Mouse (Mus musculus) gonadal fat pad, adult 2 months (tissue): ENCODE measurements around the gene Grin2c. TPM values are rescaled to one million over a fixed set of nuclear protein-coding genes. Genes with fewer than 3 reads are reported as not detected.

Source experiments
- DNase-seq: peaks from one replicate; pipeline ENCODE4 v3.0.0-alpha.2; 2012; ENCODE audit warnings: low read depth
- polyA plus RNA-seq: library from polyadenylated mRNA; depleted of rRNA; stranded (reverse); fragments of >200 nt; gene quantifications from 2 replicates; pipeline ENCODE4 v1.2.3, GENCODE M21; 2012

Gene Grin2c
- polyA plus RNA-seq, 1 experiment = not detected

DNA sequence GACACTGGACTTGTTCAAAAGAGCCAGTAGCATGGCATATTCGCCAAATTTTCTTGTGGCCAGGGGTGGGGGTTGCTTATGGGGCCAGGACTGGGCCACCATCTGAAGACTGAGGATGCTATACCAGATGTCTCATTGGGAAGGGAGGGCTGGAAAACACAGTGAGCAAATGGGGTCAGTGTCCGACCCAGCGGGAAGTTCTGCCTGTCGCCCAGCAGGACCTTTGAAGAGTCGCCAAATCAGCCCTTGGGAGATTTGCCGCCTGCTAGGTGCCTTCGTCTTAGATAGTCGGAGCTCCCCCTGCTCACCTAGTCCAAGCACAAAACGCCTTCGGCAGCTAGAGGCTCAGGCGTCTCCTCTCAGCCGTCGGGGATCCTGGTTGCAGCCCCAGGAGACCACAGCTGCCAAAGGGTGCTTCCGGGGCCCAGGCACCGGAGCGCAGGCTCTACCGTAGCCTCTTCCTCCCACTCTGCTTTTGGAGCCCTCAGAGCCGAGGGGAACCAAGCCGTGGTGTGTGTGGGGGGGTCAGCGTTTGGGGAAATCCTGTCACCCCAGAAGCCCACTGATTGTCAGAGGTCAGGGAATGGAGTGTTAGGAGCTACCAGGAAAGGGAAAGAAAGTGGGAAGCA, 1.2 kb downstream of the Grin2c start:
- DNase-seq = no peak

DNA sequence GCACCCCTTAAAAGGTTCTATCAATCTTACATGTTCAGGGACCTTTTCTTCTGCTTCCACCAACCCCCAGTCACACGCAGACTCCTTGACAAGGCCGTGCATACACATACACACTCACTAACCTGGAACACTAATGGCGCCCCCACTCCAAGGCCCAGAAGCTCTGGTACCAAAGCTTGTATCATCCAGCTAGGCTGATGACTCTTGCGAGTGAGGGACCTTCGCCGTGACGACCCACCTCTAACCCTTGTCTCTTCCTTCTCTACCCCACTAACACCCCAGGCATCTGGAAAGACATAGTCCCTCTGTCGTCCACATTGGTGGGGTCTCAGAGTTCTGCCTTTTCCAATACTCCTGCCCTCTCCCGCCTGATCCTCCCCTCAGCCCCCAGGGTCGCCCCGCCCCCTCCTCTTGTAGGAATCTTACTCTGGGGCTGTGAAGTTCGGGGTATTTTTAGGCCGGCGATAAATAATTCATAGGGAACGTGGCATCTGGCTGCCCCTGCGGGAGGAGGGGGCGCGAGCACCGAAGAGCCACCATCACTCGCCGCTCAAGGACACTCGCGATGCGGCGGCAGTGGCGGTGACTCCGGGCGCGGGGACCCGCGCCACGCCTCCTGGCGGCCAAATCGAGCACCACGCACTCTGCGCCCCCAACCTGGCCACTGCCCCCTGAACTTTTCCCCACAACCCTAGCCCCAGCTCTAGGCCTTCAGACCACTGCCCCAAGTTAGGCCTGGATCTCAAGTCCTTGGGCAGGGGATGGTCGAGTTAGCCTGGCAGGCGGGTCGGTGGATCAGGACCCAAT, 2.0 kb downstream of the Grin2c start:
- DNase-seq = no peak

DNA sequence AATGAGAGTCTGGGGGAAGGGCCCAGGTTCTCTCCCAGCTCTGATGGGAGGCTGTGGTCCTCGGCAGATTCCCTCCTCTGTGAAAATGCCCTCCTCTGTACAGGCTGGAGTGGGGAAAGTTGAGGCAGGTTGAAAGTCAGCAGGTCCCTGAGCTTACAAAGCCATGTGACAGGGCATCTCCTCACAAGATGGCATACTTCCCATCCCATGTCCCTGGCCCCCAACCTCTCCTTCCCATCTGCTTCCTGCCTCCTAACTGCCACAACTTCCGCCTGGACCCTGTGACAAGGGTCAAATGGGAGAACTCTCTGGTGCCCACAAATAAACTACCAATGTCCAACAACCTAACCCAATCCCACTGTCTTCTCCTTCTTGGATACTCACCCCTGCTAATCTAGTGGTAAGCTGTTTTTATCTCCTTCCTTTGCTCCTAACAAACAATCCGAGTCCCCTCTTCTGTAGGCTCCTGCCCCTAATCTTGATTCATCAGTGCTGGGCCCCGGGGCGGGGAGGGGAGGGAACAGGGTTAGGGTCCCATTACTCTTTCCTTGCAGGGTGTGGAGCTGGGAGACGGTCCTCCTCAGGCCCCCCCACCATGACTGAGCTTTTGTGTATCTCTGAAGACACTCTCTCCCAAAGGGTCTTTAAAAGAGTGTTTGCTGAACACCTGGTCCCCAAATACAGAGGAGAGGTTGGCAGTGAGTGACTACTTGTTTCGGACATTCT, 2.7 kb downstream of the Grin2c start:
- no peak for DNase-seq

DNA sequence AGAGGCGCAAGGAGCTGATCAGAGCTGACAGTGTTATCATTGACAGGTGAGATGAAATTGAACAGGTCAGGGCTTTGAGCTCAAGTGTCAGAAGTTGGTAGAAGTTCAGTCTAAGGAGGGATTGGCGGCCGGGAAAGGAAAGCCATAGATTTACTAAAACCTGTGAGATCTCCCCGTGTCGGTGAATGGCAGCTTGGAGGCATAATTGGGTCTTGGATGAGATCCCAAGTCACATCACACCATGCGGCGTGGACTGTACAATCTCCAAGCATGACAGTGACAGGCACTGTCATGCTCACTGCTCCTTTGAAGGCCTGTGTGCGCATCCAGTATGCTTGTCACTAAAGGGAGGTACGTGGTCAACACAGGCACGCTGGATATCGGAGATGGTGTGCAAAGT, 4.1 kb downstream of the Grin2c start:
- DNase-seq = no peak

DNA sequence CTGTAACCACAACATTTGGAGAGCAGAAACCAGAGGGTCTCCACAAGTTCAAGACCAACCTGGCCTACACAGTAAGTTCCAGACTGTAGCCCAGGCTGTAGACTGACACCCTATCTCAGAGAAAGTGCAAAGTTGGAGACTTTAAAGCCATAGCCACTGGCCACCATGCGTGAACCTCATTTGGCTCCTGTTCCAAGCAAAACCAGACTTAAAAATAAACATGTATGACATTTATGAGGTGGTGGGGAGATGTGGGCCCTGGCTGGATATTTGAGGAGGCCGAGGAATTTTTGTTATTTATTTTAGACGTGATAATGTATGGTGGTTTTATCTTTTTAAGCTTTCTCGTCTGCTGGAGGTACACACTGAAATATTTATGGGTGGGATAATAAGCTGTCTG, 7.9 kb downstream of the Grin2c start:
- no peak for DNase-seq

DNA sequence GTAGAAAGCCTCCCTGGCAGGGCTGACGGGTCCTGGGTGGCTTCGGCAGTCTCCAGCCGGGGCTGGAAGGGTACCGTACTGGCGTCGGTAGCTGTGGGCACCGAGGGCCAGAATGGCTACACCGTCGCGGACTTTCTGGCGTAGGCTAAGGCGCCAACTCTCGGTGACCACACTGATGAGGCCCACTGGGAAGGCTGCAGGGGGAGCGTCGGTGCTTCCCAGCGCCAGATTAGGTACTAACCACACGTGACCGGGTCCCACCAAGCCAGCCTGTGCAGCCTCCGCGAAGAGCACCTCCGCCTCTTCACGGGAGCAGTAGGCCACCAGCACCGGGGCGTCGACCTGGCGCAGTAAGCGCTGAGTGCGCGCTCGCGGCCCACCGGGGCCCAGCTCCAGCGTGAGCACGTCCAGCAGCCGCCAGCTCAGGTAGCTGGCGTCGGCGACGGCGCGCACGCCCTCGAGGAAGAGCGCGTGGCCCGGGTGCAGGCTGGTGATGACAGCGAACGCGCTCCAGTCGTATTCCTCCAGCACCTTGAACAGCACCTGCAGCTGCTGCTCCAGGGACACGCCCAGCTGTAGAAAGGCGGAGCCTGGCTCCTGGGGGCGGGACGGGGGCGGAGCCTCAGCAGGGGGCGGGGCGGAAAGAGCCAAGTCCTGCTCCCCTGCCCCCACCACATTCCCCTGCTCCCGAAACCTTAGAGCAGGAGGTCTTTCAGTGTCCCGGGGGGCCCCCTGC, 9.1 kb downstream of the Grin2c start:
- DNase-seq = no peak

DNA sequence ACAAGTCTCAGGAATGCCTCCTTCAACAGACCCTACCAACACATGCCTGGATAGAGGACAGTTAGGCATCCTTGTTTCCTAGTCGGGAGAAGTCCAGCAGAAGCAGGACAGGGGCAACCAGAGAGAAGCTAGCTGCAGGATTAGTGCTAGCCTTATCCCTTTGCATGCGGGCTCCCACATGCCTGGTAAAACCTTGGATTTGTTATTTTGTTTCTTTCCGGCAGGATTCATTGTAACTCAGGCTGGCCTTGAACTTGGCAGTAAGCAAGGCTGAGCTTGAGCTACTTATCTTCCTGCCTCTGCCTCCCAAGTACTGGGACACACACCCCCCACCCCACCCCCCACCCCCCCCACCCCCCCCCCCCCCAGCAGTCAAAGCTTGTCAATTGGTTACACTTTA, 15.8 kb downstream of the Grin2c start:
- DNase-seq = no peak

DNA sequence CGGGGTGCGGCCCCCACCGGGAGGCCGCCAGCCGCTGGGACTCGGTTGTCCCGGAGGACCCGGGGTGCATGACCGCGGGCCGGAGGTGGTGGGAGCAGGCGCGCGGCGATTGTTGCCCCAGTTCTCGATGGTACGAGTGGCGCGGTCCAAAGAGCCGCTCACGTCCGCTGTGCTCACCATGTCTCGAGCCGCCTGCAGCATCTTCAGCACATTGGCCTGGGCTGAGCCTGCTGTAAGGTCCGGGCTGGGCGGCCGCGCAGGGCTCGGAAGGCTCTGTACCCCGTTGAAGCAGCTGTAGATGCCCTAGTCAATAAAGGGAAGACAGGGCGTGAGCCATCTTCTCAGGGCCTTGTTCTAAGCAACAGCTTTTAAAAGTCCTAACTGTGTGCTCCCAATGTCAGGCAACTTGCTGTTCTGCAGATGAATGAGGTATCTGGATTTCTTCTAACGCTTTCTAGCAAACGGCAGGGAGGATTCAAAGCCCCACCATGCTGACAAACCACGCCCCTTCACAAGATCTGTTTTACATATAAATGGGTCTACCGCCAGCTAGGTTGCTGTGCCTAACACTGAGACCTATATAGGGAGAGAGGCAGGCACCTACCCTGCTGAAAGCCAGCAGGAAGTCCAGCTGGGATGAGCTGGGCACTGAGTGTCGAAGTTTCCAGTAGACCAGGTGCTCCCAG, 16.5 kb downstream of the Grin2c start:
- DNase-seq = no peak

DNA sequence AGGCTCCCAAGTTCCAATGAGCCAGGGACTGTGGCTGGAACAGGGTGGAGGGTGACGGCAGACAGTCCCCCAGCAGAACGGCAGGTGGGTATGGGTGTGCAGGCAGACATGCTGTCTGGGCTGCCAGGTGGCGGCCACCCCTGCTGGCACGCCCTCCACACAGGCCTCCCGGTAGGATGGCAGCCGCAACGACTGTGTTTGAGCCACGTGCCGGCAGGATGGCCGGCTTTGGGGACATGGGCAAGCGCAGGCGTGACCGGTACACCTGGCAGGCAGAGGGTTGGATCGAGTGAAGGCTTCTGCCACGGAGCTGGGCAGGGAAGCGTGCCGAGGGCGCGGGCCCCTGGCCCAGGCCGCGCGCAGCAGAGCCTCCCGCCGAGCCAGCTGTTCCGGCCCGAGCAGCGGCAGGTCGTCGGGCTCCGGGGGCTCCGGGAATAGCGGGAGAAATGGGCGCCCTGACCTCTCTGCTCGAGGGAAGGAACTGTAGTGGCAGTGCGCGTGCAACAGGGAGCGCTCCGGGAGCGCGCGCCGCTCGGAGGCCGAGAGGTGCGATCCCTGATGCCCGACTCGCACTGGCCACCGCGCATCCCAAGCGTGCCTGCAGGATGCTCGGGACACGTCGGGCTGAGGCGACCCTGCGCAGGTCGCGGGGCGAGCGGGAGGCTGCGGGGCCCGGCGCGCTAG, 17.2 kb downstream of the Grin2c start:
- no peak for DNase-seq

DNA sequence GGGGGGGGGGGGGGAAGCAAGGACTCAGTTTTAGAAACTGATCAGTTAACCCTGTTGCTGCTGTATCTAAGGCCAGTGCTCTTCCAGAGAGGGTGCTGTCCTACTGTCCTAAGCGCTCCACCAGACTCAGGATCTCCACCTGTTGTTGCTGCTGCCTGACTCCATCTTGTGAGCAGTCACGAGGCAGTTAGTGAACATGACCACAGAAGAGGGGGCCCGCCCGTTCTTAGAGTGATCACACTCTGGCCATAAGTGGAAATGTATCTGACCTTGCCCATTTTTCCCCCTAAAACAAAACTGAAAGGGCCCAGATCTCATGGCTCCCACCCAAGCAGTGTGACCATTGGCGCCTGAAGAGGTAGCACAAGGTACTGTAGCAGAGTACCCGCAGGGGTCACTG, 19.1 kb downstream of the Grin2c start:
- no peak for DNase-seq

DNA sequence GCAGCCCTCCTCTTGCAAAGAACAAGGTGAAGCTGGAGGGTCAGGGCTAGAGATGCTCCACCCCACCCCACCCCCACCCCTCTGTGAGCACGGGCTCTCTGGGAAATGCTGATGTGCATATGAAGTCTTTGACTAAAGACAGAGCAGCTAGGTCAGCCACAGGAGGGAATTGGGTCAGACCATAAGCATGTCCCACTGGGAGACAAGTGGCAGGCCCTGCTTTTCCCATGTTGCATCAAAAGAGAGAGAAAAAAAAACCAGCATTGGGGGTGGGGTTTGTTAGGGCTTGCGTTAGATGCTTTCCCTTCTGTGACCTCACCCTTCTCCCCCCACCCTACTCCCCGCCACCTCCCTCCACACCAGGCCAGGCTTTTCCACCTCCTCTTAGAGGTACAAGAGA, 19.8 kb downstream of the Grin2c start:
- DNase-seq = no peak

DNA sequence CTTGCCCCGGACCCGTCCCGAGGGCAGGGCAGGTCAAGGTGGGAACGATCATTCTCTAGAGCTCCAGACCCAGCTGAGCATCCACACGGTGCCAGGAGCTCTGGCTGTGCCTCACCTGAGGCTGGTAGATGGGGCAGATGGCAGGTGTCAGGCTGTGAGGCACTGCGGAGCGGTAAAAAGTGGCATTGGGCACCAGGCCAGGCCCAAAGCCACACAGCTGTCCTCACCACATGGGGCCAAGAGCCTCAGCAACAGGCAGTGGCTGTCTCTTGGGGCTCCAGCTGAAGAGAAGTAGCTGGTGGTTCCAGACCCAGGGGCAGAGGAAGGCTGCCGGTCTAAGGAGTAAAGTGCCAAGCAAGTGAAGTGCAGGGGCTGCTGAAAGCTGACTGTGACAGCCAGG, 20.7 kb downstream of the Grin2c start:
- no peak for DNase-seq

DNA sequence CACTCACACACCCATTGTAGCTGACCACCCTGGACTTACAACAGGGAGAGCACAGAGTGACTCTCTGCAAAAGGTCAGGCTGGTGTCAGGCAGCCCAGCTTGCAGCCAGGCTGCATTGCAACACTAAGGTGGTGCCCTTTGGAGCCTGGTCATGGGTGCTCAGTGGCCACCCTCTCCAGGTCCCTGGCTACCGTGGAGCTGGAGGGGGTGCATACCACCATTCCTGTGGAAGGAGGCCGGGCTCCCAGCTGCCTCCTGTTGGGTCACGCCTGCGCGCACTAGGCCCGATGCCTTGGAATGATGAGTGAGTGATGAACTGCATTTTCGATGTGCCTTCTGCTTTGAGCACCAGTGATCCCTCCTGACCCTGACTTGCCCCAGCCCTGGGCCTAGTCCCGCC, 22.2 kb downstream of the Grin2c start:
- no peak for DNase-seq

DNA sequence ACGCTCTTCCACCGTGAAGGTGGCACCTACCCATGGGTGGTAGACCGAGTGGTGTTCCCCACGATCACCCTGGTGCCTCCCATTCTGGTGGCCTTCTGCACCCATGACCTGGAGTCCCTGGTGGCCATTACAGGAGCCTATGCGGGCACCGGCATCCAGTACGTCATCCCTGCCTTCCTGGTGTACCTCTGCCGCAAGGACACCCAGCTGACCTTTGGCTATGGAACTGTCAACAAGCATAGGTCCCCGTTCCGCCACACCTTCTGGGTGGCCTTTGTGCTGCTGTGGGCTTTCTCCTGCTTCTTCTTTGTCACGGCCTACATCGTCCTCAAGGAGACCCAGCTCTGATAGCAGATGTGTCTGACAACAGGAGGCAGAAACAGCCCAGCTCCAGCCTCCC, 23.3 kb downstream of the Grin2c start:
- no peak for DNase-seq

DNA sequence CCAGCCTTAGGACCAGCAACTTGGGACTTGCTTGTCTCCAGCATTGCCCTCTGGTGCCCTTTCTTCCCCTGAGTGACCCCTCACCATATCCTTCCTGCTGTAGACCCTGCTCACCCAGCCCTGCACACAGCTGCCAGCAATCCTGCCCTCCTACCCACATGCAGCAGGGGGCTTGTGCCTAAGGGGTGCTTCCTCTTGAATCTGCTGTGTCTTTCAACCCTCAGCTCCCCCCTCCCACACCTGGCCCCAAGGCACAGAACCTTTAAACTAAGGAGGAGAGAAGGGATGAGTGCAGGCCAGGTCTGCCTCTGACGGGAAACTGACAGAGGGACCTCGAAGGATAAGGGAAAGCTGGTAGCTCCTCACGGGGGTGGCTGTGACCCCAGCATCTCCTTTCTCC, 24.3 kb downstream of the Grin2c start:
- no peak for DNase-seq

DNA sequence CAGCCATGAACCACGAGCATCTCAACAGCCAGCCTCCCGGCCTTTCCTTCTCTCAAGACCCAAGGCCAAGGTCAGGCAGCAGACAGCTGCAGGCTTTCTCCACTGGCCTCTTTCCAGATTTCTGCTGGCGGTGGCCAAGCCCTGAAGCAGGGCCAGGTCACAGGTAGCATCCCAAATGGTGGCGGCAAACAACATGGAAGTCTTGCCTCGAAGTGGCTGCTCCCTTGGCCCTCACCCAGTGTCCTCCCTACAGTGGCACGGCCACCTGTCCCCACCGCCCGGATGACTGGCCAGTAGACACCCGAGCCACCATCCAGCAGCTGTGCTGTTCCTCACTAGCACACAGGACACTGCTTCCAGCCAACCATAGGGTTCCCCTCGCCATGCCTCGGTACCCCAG, 25.6 kb downstream of the Grin2c start:
- DNase-seq = no peak

DNA sequence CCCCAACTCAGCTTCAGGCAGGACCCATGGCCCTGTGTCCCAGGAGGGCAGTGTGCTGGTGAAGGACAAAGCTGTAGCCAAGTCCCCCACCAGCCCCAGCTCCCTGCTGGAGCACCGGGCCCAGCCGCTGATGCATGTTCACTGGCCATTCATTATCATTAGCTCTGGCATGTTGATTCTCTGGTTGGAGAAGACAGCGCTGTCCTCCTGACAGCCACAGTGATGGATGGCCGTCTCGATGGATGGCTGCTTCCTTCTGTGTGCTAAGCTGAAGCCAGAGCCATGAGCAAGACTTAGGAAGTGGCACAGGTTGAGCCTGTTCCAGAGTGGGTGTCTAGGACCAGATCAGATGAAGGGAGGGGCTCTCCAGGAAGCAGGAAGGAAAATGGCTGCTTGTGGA, 30.5 kb downstream of the Grin2c start:
- DNase-seq = no peak

DNA sequence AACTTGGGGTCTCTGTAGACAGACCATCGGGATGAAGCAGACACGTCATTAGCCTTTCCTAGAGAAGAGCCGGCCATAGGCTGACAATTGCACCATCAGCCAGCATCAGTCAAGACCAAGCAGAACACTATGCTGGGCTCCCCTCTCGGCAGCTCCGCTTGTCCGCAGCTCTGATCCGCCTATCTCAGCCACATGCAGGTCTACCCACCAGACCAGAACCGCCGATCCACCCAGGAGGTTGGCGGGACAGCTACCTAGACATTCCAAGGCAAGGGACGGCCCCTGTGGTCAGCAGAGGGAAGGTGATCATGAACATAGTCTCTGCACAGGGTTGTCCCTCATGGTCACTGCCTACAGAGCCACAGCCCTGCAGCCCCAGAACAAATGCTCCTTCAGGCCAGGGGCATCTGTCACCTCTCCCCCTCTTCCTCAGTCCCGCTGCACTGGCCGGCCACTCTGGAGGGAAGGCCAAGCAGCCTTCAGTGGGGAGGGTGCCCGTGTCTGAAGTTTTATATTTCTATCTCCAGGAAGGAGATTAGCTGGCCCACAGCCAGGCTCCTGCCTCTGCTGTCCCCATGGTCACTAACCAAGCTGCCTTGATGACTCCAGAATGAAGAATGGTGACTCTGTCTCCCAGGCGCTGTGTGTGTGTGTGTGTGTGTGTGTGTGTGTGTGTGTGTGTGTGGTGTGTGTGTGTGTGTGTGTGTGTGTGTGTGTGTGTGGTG, 32.6 kb downstream of the Grin2c start:
- DNase-seq = no peak

DNA sequence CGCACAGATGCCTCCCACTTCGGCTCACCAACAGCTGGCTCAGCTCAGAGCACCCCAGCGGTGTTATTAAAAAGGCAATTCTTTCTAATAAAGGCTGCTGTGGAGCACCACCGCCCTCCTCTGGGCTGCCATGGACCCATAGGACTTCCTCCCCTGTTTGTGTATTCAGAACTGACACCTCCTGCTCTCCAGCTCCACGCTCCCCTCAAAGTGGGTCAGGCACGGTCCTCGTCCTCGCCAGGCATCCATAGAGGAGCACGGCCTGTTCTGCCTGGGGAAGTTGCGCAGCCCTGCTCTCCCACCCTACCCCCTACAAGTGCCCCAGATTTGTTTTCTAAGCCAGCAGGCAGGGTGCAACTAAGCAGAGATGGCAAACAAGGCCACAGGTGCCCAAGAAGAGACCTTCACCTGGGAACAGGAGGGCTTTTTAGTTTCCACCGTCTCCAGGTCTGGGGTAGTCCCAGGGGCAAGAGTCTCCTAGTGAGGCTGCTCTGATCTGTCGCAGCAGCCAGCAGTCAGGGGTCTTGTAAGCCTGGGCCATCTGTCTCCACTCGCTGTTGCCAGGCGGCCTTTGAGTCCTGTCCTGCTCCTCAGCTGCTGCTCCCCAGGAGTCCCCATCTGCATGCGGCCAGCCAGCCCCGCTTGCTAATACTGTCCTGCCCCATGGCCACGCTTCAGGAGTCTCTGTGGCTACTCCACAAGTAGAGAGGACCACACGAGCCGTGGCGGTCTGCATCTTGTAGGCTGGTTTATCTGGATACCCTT, 33.3 kb downstream of the Grin2c start:
- DNase-seq = no peak

DNA sequence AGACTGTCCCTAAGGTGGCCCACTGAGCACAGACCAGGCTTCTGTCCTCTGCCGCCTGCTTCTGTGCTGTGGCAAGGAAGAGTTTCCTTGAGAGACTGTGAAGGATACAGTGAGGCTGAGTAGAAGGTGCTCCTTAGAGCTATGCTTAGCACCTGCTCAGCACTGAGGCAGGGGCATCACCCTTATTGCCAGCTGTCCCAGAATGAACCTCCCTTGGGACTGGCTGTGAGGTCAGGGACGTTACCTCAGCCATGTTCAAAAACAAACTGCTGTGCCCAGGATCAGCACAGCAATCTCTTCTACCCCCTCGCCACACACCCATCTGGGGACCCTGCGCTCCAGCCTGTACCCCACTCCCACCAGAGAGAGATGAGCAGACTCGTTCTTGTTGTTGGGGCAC, 34.2 kb downstream of the Grin2c start:
- no peak for DNase-seq
